Mouse (Mus musculus) heart, postnatal 0 days (tissue): ENCODE measurements around the gene Defb36.

Experiments used
- CTCF ChIP-seq: IDR thresholded peaks from 2 replicates; pipeline ENCODE4 v1.5.1; 2016; ENCODE audit warnings: antibody characterized with exemption, control low read depth, low read depth
- EP300 ChIP-seq: IDR thresholded peaks from 2 replicates; pipeline ENCODE4 v1.6.1; 2016; ENCODE audit warnings: antibody characterized with exemption, low read depth

- TF ChIP-seq CTCF: no peak
- no peak for TF ChIP-seq EP300
Observed at GRCm38 (mm10) chr2:152652901-152653620, 48.9 kb downstream of the Defb36 start.
